Mouse (Mus musculus): ENCODE data around the gene Rpl23.

Rpl23 gene

GRCm38 (mm10) chr11:97728311-97728710 lies 53.9 kb downstream of the Rpl23 start:
- intact Hi-C loops (cut with DNase I) = no loop called here

Small RNAs within 50 kb of the gene (microRNA-seq; reads per million reads assigned to microRNA genes)
- gene Mir8102 = 0 to 0.74 reads per million in 2 experiments
